Mouse (Mus musculus) megakaryocyte, embryonic 14.5 days (primary cell): Measurements from ENCODE around the gene Ogdhl. TPM values are rescaled to one million over a fixed set of nuclear protein-coding genes. Genes with fewer than 3 reads are reported as not detected.

Source experiments
- H3K27me3 ChIP-seq: replicated peaks from 2 replicates; pipeline ENCODE3; 2012; ENCODE audit warnings: inconsistent platforms
- H3K36me3 ChIP-seq: replicated peaks from 2 replicates; pipeline ENCODE3; 2012; ENCODE audit warnings: low read length, inconsistent platforms, mixed read lengths
- H3K4me1 ChIP-seq: 2 replicates; pipeline ENCODE4 v1.6.1; 2012; ENCODE audit warnings: inconsistent platforms
- H3K4me3 ChIP-seq: replicated peaks from 2 replicates; pipeline ENCODE3; 2012; ENCODE audit warnings: moderate library complexity, mild to moderate bottlenecking, inconsistent platforms
- H3K9me3 ChIP-seq: 2 replicates; pipeline ENCODE4 v1.6.1; 2012; ENCODE audit warnings: inconsistent platforms
- FLI1 ChIP-seq: IDR thresholded peaks from 2 replicates; pipeline ENCODE4 v1.6.1; 2012; ENCODE audit warnings: low read length, inconsistent platforms, mixed read lengths
- GATA1 ChIP-seq: IDR thresholded peaks from 3 replicates; pipeline ENCODE4 v1.6.1; 2012; ENCODE audit warnings: mixed read lengths, low read length, inconsistent platforms, borderline replicate concordance
- polyA plus RNA-seq: library from polyadenylated mRNA; stranded (reverse); fragments of >175 nt; gene quantifications from 2 replicates; pipeline ENCODE4 v1.2.3, GENCODE M21; 2012; ENCODE audit warnings: low replicate concordance; ENCODE audit not compliant: insufficient read depth

Ogdhl gene
- polyA plus RNA-seq, 1 experiment = not detected

DNA sequence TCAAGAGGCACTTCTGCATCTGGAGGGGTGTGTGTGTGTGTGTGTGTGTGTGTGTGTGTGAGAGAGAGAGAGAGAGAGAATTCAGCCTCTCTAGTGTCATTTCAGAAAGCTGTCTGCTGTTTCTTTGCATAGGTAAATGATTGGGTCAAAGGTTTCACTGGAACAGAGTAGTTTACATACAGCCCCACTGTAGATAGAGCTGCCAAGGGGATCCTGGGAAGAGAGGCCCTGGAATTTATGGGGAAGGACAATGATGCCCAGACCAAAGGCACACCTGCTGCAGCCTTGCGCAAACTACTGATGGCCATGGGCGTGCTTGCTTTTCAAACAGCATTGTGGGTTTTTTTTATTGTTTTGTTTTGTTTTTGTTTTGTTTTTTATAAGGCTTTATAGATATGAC is 50.7 kb downstream of the Ogdhl start:
- TF ChIP-seq FLI1 (no peak), GATA1 (no peak)

DNA sequence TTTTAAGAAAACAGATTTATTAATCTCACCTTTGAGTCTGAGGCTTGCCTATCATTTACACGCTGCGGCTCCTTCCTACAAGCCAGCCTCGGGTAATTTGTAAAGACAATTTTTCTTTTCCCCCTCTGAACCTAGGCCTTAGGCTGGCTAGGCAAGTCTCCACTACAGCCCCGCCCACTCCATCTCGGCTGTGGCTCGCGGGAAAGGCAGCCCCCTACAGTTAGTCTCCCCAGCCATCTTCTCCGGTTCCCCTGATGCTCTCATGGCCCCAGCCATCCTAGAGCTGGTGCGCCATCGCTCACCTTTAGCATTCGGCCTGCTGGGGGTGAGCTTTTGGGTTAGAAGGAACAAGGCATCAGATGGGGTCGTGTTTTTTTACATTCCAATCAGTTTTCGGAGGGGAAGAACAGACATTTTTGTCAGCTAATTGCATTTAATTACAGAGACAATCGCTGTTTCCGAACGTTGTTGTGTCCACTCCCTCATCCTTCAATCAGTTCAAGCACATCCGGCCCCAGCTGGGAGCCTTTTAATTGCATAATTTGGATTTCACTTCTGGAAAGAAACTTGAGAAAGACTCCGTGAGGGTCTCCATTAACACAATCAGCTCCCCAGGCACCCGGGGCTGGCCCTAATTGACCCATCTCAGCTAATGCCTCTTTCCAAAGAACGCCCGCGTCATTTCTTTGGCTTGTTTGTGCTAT is 57.7 kb downstream of the Ogdhl start:
- Histone ChIP-seq H3K4me1 (peaks cover 6% of the 10 kb centered on the region), H3K27me3 (peaks cover 56% of the 10 kb centered on the region)
- TF ChIP-seq GATA1 (no peak), FLI1 (no peak)

More for the DNA sequence above, 50.7 kb downstream of the Ogdhl start:
- Histone ChIP-seq H3K36me3 (no peaks in the 10 kb centered on the region), H3K4me1 (no peaks in the 10 kb centered on the region), H3K9me3 (no peaks in the 10 kb centered on the region), H3K4me3 (no peak overlapping the region), H3K27me3 (peaks cover 13% of the 10 kb centered on the region)

DNA sequence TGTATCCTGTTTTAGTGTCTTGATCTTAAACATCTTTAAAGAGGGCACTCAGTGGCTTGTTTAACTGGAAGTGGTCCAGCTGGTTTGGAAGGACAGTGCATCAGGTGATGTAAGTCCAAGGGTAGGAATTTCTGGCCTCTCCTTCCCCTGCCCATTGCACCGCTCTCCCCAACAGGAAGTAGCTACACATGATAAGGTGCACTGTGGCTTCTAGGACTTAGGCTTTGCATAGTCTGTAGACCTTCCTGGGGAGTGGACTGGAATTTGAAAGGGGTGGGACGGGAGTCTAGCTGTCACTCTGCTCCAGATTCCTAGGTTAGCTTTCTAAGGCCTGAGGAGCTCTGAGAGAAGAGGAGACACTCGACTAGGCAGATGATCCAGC is 58.3 kb downstream of the Ogdhl start:
- peaks cover 55% of the 10 kb centered on the region for H3K27me3 ChIP-seq
- TF ChIP-seq GATA1 (no peak), FLI1 (no peak)
- H3K4me3 ChIP-seq = no peak overlapping the region
- no peaks in the 10 kb centered on the region for H3K9me3 ChIP-seq
- peaks cover 6% of the 10 kb centered on the region for H3K4me1 ChIP-seq
- no peaks in the 10 kb centered on the region for H3K36me3 ChIP-seq

More for the DNA sequence above, 57.7 kb downstream of the Ogdhl start:
- H3K4me3 ChIP-seq = no peak overlapping the region
- H3K9me3 ChIP-seq = no peaks in the 10 kb centered on the region
- H3K36me3 ChIP-seq = no peaks in the 10 kb centered on the region

DNA sequence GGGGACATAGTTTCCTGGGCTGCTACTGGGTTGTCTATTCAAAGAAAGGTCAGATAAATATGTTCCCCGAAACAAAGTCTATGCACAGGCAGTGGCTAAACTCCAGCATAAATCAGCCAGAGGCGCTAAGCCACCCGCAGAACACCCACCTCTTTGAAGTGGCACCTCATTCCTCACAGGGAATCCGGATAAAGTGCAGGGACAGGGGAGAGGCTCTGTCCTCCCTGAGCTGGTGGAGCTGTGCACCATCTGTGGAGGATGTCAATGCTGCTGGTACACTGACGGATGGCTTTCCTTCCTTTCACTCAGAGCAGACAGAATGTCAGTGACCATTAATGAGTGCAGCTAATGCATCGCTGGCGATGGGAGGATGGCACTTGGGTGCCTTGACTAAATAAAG is 59.2 kb downstream of the Ogdhl start:
- H3K4me1 ChIP-seq = peaks cover 6% of the 10 kb centered on the region
- H3K36me3 ChIP-seq = no peaks in the 10 kb centered on the region
- no peak overlapping the region for H3K4me3 ChIP-seq
- TF ChIP-seq FLI1 (no peak), GATA1 (no peak)
- peaks cover 55% of the 10 kb centered on the region for H3K27me3 ChIP-seq
- H3K9me3 ChIP-seq = no peaks in the 10 kb centered on the region

DNA sequence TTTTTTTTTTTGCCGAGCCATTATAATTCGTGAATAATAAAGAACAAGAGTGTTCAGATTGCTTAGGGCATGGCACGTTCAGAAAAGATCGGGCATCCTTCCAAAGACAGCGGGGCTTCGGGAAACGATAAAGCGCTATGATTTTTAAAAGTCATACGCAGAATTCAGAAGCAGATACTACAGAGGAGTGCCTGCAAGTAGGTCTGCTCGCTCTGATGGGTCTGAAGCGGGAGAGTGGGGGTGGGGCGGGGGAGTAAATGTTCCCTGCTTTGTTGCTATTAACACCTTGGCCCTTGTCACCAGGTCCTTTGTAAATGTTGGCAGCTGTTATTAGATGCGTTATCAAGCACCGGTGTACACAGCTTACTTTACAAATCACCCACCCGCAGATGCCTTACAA is 59.8 kb downstream of the Ogdhl start:
- H3K4me1 ChIP-seq = peaks cover 6% of the 10 kb centered on the region

DNA sequence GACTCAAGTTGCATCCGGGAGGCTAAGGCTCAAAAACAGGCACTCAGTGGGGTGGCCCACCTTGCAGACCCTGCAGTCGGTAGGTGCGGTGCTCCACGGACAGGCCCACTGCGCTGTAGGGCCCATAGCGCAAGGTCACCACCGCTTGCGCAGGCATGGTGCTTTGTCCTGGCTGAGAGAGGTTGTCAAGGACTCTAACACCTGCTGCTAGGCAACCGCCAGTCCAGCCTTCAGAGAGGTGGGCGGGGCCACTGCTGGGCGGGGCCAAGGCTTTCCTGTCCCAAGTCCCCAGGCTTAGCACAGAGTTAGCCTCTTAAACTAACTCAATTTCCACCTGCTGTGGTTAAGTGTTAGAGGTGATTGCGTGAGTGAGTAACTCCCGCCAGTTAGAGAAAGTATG is 66.4 kb downstream of the Ogdhl start, which contains the start of gene 1700024G13Rik:
Gene 1700024G13Rik, minus strand, starts transcription at position 196 of the 400 bp plus-strand sequence.
- TF ChIP-seq GATA1 (no peak), FLI1 (no peak)
- Histone ChIP-seq H3K36me3 (no peaks in the 10 kb centered on the region), H3K4me3 (peak within 1 kb of the TSS; percentile 40), H3K9me3 (peaks cover 6% of the 10 kb centered on the region), H3K27me3 (peaks cover 25% of the 10 kb centered on the region), H3K4me1 (peaks cover 4% of the 10 kb centered on the region; the same call in 1 of the 2 replicates)

More for the DNA sequence above, 59.8 kb downstream of the Ogdhl start:
- no peaks in the 10 kb centered on the region for H3K36me3 ChIP-seq
- TF ChIP-seq GATA1 = no peak
- TF ChIP-seq FLI1 = no peak
- H3K4me3 ChIP-seq = no peak overlapping the region
- peaks cover 54% of the 10 kb centered on the region for H3K27me3 ChIP-seq
- no peaks in the 10 kb centered on the region for H3K9me3 ChIP-seq

Other genes with a start within 250 kb of the Ogdhl start
- gene Oxnad1, start 236.6 kb upstream of the Ogdhl start, polyA plus RNA-seq = 17.6 TPM in 1 of 2 replicates, not detected in the other
- 27.8 TPM in 1 of 2 replicates, not detected in the other for gene Dph3, start 236.3 kb upstream of the Ogdhl start, polyA plus RNA-seq
- not detected in 2 replicates for gene Msmb, start 180.0 kb upstream of the Ogdhl start, polyA plus RNA-seq
- 2.9 and 6.8 TPM in 2 replicates for gene Ncoa4, start 162.2 kb upstream of the Ogdhl start, polyA plus RNA-seq
- 55.0 and 266 TPM in 2 replicates for gene Timm23, start 120.1 kb upstream of the Ogdhl start, polyA plus RNA-seq
- 1.1 and 4.6 TPM in 2 replicates for gene Parg, start 120.1 kb upstream of the Ogdhl start, polyA plus RNA-seq
- not detected in 2 replicates for gene 1700024G13Rik, start 66.4 kb downstream of the Ogdhl start, polyA plus RNA-seq
- not detected in 2 replicates for gene Slc18a3, start 142.8 kb downstream of the Ogdhl start, polyA plus RNA-seq
- not detected in 2 replicates for gene Chat, start 144.0 kb downstream of the Ogdhl start, polyA plus RNA-seq
- gene Ercc6, start 191.5 kb downstream of the Ogdhl start, polyA plus RNA-seq = 1.0 and 1.5 TPM in 2 replicates